Mouse (Mus musculus) kidney, embryonic 16.5 days (tissue): Measurements from ENCODE around the gene C330007P06Rik. TPM values are rescaled to one million over a fixed set of nuclear protein-coding genes. Genes with fewer than 3 reads are reported as not detected.

Experiments
- ATAC-seq: fragments of 200-750 bp; cut with Nextera tagmentation; 2 replicates; pipeline ENCODE4 v1.8.0; 2017; ENCODE audit warnings: moderate TSS enrichment; ENCODE audit not compliant: low FRiP score, low TSS enrichment
- H3K27ac ChIP-seq: fragments of 300-500 bp; sonication (generic); 2 replicates; pipeline ENCODE4 v1.5.1; 2014; ENCODE audit warnings: low read length
- H3K27me3 ChIP-seq: fragments of 300-500 bp; sonication (generic); 2 replicates; pipeline ENCODE4 v1.6.1; 2014; ENCODE audit warnings: low read length, control low read depth, mixed read lengths; ENCODE audit not compliant: insufficient read depth
- H3K36me3 ChIP-seq: fragments of 300-500 bp; sonication (generic); 2 replicates; pipeline ENCODE4 v1.6.1; 2014; ENCODE audit warnings: low read length, control low read depth, mixed read lengths; ENCODE audit not compliant: insufficient read depth
- H3K4me1 ChIP-seq: fragments of 300-500 bp; sonication (generic); 2 replicates; pipeline ENCODE4 v1.6.1; 2014; ENCODE audit warnings: low read length, control low read depth, mixed read lengths; ENCODE audit not compliant: insufficient read depth
- H3K4me2 ChIP-seq: fragments of 300-500 bp; sonication (generic); replicated peaks from 2 replicates; pipeline ENCODE4 v1.6.1; 2014; ENCODE audit warnings: low read depth, low read length
- H3K4me3 ChIP-seq: fragments of 300-500 bp; sonication (generic); 2 replicates; pipeline ENCODE4 v1.5.1; 2014; ENCODE audit warnings: mild to moderate bottlenecking, low read length
- H3K9ac ChIP-seq: fragments of 300-500 bp; sonication (generic); replicated peaks from 2 replicates; pipeline ENCODE4 v1.6.1; 2014; ENCODE audit warnings: low read length
- H3K9me3 ChIP-seq: fragments of 300-500 bp; sonication (generic); 2 replicates; pipeline ENCODE4 v1.6.1; 2016; ENCODE audit warnings: low read length, control low read depth
- WGBS: fragments of 180-500 bp; shearing (Covaris S2); extraction: QIAGEN DNeasy Blood & Tissue Kit; methylation state at CpG from one replicate; pipeline ENCODE4 v1.1.7; 2014; 5-methylcytosine and 5-hydroxymethylcytosine counted together
- polyA plus RNA-seq: library from polyadenylated mRNA; unstranded; fragments of >200 nt; fragmentation: Nextera tagmentation; extraction: Ambion mirVana; gene quantifications from 2 replicates; pipeline ENCODE4 v1.2.1, GENCODE M21; 2015

The C330007P06Rik gene
- polyA plus RNA-seq, 1 experiment from 2014 or later, result 29.5 TPM

- H3K27ac ChIP-seq, result no peak overlapping the region
- ATAC-seq, result peak; percentile 60; the same call in 1 of the 2 replicates
- H3K27me3 ChIP-seq, result no peaks in the 10 kb centered on the region
- 16% methylated on average over 4 of the region's 4 CpGs for WGBS
- no peaks in the 10 kb centered on the region for H3K9me3 ChIP-seq
- no peak overlapping the region for H3K4me3 ChIP-seq
- 0 out of 2 replicates have a peak, but pooled peaks cover 9% of the 10 kb centered on the region for H3K4me1 ChIP-seq
- H3K4me2 ChIP-seq, result no peak overlapping the region
- H3K36me3 ChIP-seq, result no peaks in the 10 kb centered on the region
- no peak overlapping the region for H3K9ac ChIP-seq
Observed at GRCm38 (mm10) chrX:36820201-36820600, 53.7 kb downstream of the C330007P06Rik start.

GRCm38 (mm10) chrX:36819575-36819974, 54.3 kb downstream of the C330007P06Rik start:
- no peak overlapping the region for H3K4me3 ChIP-seq
- H3K9ac ChIP-seq, result no peak overlapping the region
- H3K27ac ChIP-seq, result no peak overlapping the region
- H3K4me1 ChIP-seq, result 0 out of 2 replicates have a peak, but pooled peaks cover 7% of the 10 kb centered on the region
- 66% methylated on average over 4 of the region's 4 CpGs for WGBS
- no peaks in the 10 kb centered on the region for H3K36me3 ChIP-seq
- H3K27me3 ChIP-seq, result no peaks in the 10 kb centered on the region
- H3K4me2 ChIP-seq, result no peak overlapping the region
- no peak for ATAC-seq
- H3K9me3 ChIP-seq, result no peaks in the 10 kb centered on the region

- Histone ChIP-seq H3K9me3 (no peaks in the 10 kb centered on the region), H3K36me3 (no peaks in the 10 kb centered on the region), H3K4me1 (0 out of 2 replicates have a peak, but pooled peaks cover 11% of the 10 kb centered on the region), H3K27ac (peak overlapping the region; percentile 91), H3K4me2 (peak overlapping the region; percentile 49), H3K9ac (peak overlapping the region; percentile 50), H3K4me3 (peak overlapping the region; percentile 24), H3K27me3 (no peaks in the 10 kb centered on the region)
- ATAC-seq, result peak; percentile 85
- whole genome bisulfite sequencing, result 20% methylated on average over 10 of the region's 10 CpGs
Observed at GRCm38 (mm10) chrX:36816953-36817441, 56.9 kb downstream of the C330007P06Rik start.

GRCm38 (mm10) chrX:36816368-36816899, 57.5 kb downstream of the C330007P06Rik start:
- H3K36me3 ChIP-seq, result no peaks in the 10 kb centered on the region
- no peaks in the 10 kb centered on the region for H3K9me3 ChIP-seq
- H3K27ac ChIP-seq, result peak overlapping the region; percentile 91
- no peaks in the 10 kb centered on the region for H3K27me3 ChIP-seq
- no peak overlapping the region; the same call in 1 of the 2 replicates for H3K9ac ChIP-seq
- peak overlapping the region; percentile 24 for H3K4me3 ChIP-seq
- H3K4me2 ChIP-seq, result peak overlapping the region; percentile 49
- WGBS, result 38% methylated on average over 8 of the region's 8 CpGs
- peak; percentile 21 for ATAC-seq
- H3K4me1 ChIP-seq, result 0 out of 2 replicates have a peak, but pooled peaks cover 11% of the 10 kb centered on the region

- H3K27me3 ChIP-seq, result no peaks in the 10 kb centered on the region
- WGBS, result 64% methylated on average over 2 of the region's 4 CpGs
- 0 out of 2 replicates have a peak, but pooled peaks cover 11% of the 10 kb centered on the region for H3K4me1 ChIP-seq
- no peaks in the 10 kb centered on the region for H3K36me3 ChIP-seq
- peak overlapping the region; percentile 18; the same call in 1 of the 2 replicates for H3K27ac ChIP-seq
- no peak overlapping the region for H3K9ac ChIP-seq
- no peak for ATAC-seq
- H3K9me3 ChIP-seq, result no peaks in the 10 kb centered on the region
- no peak overlapping the region for H3K4me3 ChIP-seq
- no peak overlapping the region for H3K4me2 ChIP-seq
Observed at GRCm38 (mm10) chrX:36815439-36815838, 58.5 kb downstream of the C330007P06Rik start.

GRCm38 (mm10) chrX:36815022-36815421, 58.9 kb downstream of the C330007P06Rik start:
- H3K27ac ChIP-seq, result peak overlapping the region; percentile 80
- no peaks in the 10 kb centered on the region for H3K27me3 ChIP-seq
- no peak overlapping the region for H3K4me3 ChIP-seq
- 58% methylated on average over 4 of the region's 4 CpGs for WGBS
- no peaks in the 10 kb centered on the region for H3K9me3 ChIP-seq
- no peak overlapping the region for H3K9ac ChIP-seq
- 0 out of 2 replicates have a peak, but pooled peaks cover 11% of the 10 kb centered on the region for H3K4me1 ChIP-seq
- no peak for ATAC-seq
- no peaks in the 10 kb centered on the region for H3K36me3 ChIP-seq
- no peak overlapping the region for H3K4me2 ChIP-seq

- no peak overlapping the region for H3K4me3 ChIP-seq
- no peak overlapping the region for H3K9ac ChIP-seq
- H3K27me3 ChIP-seq, result no peaks in the 10 kb centered on the region
- 0 out of 2 replicates have a peak, but pooled peaks cover 11% of the 10 kb centered on the region for H3K4me1 ChIP-seq
- H3K36me3 ChIP-seq, result no peaks in the 10 kb centered on the region
- no peak overlapping the region for H3K4me2 ChIP-seq
- H3K27ac ChIP-seq, result peak overlapping the region; percentile 80
- WGBS, result 56% methylated on average over 8 of the region's 8 CpGs
- H3K9me3 ChIP-seq, result no peaks in the 10 kb centered on the region
- ATAC-seq, result peak; percentile 44
Observed at GRCm38 (mm10) chrX:36814161-36814836, 59.6 kb downstream of the C330007P06Rik start.

GRCm38 (mm10) chrX:36811377-36811776, 62.5 kb downstream of the C330007P06Rik start:
- H3K9ac ChIP-seq, result no peak overlapping the region
- H3K4me3 ChIP-seq, result no peak overlapping the region
- WGBS, result 49% methylated on average over 5 of the region's 5 CpGs
- H3K36me3 ChIP-seq, result no peaks in the 10 kb centered on the region
- no peak for ATAC-seq
- H3K27me3 ChIP-seq, result no peaks in the 10 kb centered on the region
- H3K4me1 ChIP-seq, result peaks cover 13% of the 10 kb centered on the region; the same call in 1 of the 2 replicates
- H3K9me3 ChIP-seq, result no peaks in the 10 kb centered on the region
- no peak overlapping the region for H3K4me2 ChIP-seq
- H3K27ac ChIP-seq, result no peak overlapping the region

GRCm38 (mm10) chrX:36808318-36808683, 65.6 kb downstream of the C330007P06Rik start:
- ATAC-seq, result peak; percentile 23; the same call in 1 of the 2 replicates
- H3K27ac ChIP-seq, result peak overlapping the region; percentile 68
- no peaks in the 10 kb centered on the region for H3K27me3 ChIP-seq
- peak overlapping the region; percentile 54 for H3K4me2 ChIP-seq
- H3K9ac ChIP-seq, result peak overlapping the region; percentile 59; the same call in 1 of the 2 replicates
- H3K9me3 ChIP-seq, result no peaks in the 10 kb centered on the region
- peaks cover 5% of the 10 kb centered on the region; the same call in 1 of the 2 replicates for H3K4me1 ChIP-seq
- H3K4me3 ChIP-seq, result peak overlapping the region; percentile 47
- no peaks in the 10 kb centered on the region for H3K36me3 ChIP-seq
- WGBS, result 72% methylated on average over 6 of the region's 6 CpGs
